Mouse (Mus musculus) stomach, adult 2 months (tissue): Measurements from ENCODE around the gene Gm26897. TPM values are rescaled to one million over a fixed set of nuclear protein-coding genes. Genes with fewer than 3 reads are reported as not detected.

Experiments used
- polyA plus RNA-seq: library from polyadenylated mRNA; depleted of rRNA; stranded (reverse); fragments of >200 nt; gene quantifications from 2 replicates; pipeline ENCODE4 v1.2.3, GENCODE M21; 2012; rRNA removed

The Gm26897 gene
- not detected in 2 replicates for polyA plus RNA-seq

DNA sequence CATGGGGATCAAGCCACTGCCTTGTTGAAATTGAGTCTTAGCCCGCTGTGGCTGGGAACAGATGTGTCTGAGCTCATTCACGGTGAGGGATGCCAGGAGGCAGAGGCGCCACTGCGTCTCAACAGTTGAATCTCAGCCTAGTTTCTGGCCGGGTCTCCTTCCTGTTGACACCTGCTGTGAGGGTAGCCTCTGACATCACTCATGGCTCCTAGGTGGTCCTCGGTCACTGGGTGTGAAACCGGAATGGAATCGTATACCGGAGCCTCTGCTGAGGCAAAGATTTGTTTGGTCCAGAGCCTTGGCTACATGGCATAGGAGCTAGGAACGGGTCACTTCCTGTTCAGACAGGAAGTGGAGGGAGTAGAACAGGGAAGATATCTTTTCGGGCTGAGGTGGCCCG lies at the start of gene Gm26897:
Gene Gm26897 (plus strand): TSS at position 74 of the 400 bp plus-strand sequence.

